Mouse (Mus musculus) spleen, adult 2 months (tissue): Measurements from ENCODE around the gene Cacna1h.

ENCODE experiments used
- CTCF ChIP-seq: fragments of 200-500 bp; IDR thresholded peaks from 2 replicates; pipeline ENCODE4 v1.5.1; 2011; ENCODE audit warnings: mild to moderate bottlenecking, inconsistent platforms; ENCODE audit not compliant: insufficient read depth, insufficient read length, insufficient replicate concordance; ENCODE audit errors: extremely low read depth
- POLR2A ChIP-seq: fragments of 200-500 bp; IDR thresholded peaks from 2 replicates; pipeline ENCODE4 v1.6.1; 2011; ENCODE audit warnings: low read depth, low read length, inconsistent platforms

- TF ChIP-seq CTCF (no peak), POLR2A (no peak)
Observed at GRCm38 (mm10) chr17:25471418-25471817, 37.8 kb upstream of the Cacna1h start.
